Mouse (Mus musculus) forelimb bud, embryonic 11.5 days (tissue): Measurements from ENCODE around the gene Arhgef3.

Experiments
- DNase-seq: peaks from one replicate; pipeline ENCODE4 v3.0.0-alpha.2; 2012; ENCODE audit warnings: low read depth, low spot score

Arhgef3 gene

GRCm38 (mm10) chr14:27310559-27311242 is 196.0 kb downstream of the Arhgef3 start:
- DNase-seq = no peak

DNA sequence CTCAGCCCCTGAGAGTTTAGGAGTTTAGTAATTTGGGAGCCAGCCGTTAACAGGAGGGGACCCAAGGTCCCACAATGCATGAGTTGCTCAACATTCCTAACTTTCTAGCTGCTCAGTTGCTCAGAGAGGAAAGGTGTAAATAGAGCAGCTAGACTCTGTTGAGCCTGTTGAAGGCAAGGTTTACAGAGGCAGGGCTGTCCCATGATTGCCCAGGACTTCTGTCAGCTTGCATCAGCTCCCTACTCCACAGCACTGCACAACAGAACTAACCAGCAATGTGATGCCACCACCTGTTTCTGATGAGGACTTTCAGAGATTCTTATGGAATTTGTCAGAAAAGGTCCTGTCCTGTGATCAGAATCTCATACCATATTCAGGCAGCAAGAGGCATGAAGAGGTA is 197.7 kb downstream of the Arhgef3 start:
- DNase-seq = no peak

- no peak for DNase-seq
These were observed 201.0 kb downstream of the Arhgef3 start for GRCm38 (mm10) chr14:27315737-27316136.

- DNase-seq = no peak
These were observed 202.4 kb downstream of the Arhgef3 start for GRCm38 (mm10) chr14:27317146-27317545.

- DNase-seq = no peak
These were observed 204.7 kb downstream of the Arhgef3 start for GRCm38 (mm10) chr14:27319386-27319785.

GRCm38 (mm10) chr14:27322041-27322440 is 207.3 kb downstream of the Arhgef3 start:
- no peak for DNase-seq

DNA sequence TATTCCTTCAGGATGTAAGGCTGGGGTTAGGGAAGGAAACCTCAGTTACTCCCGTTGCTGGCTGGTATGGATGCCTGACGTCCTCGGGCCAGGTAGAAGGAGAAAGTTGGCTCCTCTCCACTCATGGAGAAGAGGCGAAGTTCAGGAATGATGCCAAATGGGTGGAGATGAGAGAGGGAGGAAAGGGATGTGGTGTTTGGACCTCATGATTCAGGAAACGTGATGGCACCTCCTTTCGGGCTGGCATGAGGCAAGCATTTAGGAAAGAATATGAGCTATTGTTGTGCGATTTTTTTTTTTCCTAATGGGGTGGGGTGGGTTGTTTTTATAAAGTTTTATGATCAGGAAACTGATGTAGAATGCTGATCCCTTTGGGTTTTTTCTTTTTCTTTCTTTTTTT is 210.0 kb downstream of the Arhgef3 start:
- no peak for DNase-seq

GRCm38 (mm10) chr14:27325537-27325936 is 210.8 kb downstream of the Arhgef3 start:
- DNase-seq = no peak

- DNase-seq = no peak
These were observed 213.2 kb downstream of the Arhgef3 start for GRCm38 (mm10) chr14:27327862-27328261.

- DNase-seq = no peak
These were observed 214.3 kb downstream of the Arhgef3 start for GRCm38 (mm10) chr14:27328952-27329351.

- no peak for DNase-seq
These were observed 216.9 kb downstream of the Arhgef3 start for GRCm38 (mm10) chr14:27331490-27332035.

DNA sequence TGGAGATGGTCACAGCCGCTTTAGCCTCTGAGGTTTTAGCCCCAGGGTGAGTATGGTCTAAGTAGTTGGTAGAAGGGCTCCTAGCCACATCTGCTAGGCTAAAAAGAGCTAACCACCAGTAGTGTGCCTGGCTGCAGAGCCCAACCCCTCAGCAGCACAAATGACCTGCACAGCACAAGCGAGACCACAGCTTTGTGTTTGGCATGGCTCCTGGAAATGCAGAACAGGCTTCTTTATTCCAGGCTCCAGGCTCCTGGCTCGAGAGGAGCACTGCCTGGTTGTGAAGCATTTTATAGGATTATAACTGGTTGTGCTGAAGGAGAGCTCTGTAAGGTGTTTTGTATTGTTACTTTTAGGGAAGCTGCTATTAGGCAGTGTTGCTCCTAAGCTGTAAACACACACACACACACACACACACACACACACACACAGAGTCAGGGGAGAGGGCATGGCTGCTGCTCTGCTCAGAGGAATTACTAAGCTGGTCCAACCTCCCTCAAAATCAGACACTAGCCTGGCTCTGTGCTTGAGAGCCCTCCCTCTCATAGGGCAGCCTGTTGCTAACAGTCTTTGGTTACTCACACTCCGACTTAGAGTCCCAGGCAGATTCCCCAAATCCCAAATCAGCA is 217.8 kb downstream of the Arhgef3 start:
- DNase-seq = no peak

DNA sequence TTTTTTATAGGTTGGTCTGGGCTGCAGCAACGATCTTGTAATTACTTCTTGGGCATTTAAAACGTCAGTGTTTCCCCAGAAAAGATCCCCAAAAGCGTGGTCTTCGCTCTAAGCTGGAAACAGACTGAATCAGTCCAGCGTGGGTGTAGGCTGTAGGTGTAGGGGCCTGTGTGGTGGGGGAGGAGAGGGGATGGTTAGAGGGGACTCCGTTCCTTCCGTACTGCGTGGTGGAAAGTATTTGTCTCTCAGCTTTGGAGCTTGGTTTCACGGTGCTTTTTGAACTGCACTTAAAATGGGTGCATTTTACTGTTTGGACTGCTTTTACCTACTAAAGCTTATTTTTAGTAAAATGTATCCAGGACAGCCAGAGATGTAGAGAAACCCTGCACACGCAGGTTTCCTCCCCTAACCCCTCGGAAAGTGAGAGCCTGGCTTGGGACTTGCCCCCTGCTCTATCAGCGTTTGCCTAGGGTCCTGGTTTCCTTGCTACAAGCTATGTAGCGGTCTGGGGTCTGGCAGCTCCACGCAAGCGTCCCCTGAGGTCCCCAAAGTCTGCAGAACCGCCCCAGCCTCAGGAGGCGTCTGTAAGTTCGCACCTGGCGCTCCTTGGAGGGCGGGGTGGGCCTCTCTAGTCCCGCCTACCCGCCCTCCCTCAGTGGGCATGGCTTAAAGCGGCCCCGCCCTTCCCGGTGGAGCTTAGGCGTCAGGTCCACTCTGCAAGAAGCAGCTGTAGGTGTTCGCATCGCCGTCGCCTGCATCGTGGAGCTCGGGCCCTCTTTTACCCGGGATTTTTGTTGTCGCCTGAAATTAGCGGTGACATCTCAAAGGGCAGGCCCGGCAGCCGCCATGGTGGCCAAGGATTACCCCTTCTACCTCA is 220.9 kb downstream of the Arhgef3 start:
- peak; percentile 76 for DNase-seq

DNA sequence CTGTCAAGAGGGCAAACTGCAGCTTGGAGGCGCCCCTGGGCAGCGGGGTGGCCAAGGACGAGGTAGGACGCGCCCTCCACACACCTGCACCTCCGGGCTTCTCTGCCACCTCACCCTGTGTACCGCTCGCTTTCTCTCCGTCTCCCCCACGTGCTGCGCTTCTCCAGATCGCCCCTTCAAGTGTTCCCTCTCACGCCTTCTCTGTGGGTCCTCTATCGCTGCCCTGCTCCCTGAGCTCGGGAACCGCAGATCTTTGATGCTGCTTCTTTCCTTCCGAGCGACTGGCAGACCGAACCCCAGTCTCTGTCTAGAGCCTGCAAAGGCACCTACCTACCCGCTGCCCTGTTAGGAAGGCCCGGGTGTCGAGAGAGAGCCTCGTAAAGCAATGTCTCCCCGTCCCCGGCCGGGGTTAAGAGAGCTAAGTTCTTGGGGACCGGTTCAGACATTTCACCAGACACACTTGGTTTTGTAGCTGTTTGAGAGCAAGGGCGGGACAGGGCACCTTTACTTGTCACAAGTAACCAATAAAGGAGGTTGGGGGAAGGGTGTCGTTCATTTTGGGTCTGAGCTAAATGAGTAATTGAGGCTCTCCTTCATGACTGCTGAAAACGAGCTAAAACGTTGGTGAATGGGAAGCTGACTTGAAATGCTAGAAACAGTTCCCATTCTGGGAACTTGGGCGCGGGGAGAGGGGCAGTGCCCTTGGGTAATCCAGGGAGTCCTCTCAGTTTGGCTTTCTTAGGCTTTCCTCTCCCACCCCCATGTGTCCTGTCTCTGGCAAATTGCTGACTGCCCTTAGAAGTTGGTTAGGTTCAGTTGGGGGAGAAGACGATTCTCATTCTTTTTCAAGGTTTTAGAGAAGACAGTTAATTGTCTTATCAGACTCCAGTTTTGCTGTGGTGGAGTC is 221.8 kb downstream of the Arhgef3 start:
- no peak for DNase-seq

DNA sequence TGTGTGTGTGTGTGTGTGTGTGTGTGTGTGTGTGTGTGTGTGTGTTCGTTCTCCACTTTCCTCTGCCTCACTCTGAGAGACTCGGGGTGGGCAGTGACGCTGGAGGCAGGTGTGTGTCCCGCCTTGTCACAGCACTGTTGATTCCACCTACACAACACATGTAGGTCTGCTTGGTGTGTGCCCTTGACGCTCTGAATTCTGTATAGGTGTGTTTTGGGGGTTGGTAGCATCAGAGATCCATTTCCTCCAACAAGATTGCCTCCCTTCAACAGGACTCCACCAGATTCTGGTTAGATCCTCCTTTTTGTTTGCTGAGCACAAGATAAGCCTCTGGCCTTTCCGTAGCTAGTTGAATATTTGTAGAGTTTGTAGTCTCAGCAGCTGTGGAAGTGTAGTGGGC is 222.5 kb downstream of the Arhgef3 start:
- DNase-seq = no peak

DNA sequence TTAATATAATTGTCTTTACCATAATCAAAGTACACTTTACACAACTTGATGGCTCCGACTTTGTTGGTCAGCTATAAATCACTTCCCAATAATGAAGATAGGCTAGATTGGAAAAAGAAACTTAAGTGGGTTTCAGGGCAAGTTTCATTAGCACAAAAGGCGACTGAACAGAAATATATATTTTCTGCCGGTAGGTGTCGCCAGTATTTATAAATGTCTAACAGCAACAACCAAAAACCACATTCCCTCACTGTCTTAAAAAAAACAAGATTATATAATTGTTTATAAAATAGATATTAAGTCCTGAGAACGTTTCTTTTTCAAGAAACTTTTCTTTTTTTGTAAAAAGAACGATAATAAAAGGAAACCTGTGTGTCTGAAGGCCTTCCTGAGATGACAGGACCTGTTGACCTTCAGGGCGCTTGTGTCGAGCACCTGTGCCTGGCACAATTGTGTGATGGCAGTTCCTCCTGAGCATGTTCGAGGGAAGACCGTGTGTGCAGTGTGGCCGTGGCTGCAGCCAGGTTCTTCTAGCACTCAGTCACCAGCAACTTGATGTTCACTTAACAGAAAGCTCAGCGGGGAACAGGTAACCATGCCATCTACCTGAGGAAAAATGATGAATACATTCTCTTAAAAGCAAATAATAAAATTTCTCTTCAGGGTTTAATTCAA is 223.5 kb downstream of the Arhgef3 start:
- DNase-seq = peak; percentile 59

DNA sequence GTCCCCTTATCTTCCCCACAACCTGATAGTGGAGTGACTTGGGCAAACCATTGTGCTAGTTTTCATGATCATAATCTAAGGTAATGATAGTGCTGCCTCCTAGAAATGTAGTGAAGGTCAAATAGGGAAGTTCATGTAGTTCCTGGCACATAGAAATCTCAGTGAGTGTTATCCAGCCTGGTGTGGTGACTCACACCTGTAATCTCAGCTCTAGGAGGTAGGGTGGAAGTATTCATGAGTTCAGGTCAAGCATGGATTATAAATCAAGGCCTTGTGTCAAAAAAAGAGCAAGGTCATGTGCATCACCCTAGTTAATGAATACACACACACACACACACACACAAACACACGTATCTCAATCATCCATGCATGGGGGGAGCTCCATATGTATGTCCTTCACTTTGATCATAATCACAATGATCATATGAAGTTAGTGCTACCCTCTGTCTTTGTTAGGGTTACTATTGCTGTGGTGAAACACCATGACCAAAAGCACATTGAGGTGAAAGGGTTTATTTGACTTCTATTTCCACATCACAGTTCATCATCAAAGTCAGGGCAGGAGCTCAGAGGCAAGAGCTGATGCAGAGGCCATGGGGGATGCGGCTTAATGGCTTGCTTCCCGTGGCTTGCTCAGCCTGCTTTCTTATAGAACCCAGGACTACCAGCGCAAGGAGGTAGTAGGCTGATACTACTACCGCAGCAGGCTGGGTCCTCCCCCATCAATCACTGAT is 226.2 kb downstream of the Arhgef3 start:
- DNase-seq = no peak

- no peak for DNase-seq
These were observed 226.8 kb downstream of the Arhgef3 start for GRCm38 (mm10) chr14:27341486-27341885.

GRCm38 (mm10) chr14:27342451-27342850 is 227.8 kb downstream of the Arhgef3 start:
- no peak for DNase-seq
